Mouse (Mus musculus): ENCODE data around the gene Speer4a.
"Not testable (repeated sequence)": the region's sequence is repeated elsewhere in the genome, so short reads cannot be mapped to it uniquely, and the experiment has no call there.

The Speer4a gene

GRCm38 (mm10) chr5:26039458-26039857 lies at the start of gene Speer4a:
TSS of gene Speer4a (minus strand) at chr5:26039558.
- in situ Hi-C loops (cut with MboI; ENCODE audit: low pct_unique_long_range_greater_than_20kb in 1 of 2, low sequenced_read_pairs in 2 of 2, unreplicated experiment in 1 of 2) = not testable (repeated sequence)

- in situ Hi-C loops (cut with MboI; ENCODE audit: low pct_unique_long_range_greater_than_20kb in 1 of 2, low sequenced_read_pairs in 2 of 2, unreplicated experiment in 1 of 2) = not testable (repeated sequence)
These were observed 39.7 kb upstream of the Speer4a start for GRCm38 (mm10) chr5:26079023-26079422.

- in situ Hi-C loops (cut with MboI; ENCODE audit: low pct_unique_long_range_greater_than_20kb in 1 of 2, low sequenced_read_pairs in 2 of 2, unreplicated experiment in 1 of 2) = no loop called here
These were observed 31.4 kb upstream of the Speer4a start for GRCm38 (mm10) chr5:26070716-26071115.

DNA sequence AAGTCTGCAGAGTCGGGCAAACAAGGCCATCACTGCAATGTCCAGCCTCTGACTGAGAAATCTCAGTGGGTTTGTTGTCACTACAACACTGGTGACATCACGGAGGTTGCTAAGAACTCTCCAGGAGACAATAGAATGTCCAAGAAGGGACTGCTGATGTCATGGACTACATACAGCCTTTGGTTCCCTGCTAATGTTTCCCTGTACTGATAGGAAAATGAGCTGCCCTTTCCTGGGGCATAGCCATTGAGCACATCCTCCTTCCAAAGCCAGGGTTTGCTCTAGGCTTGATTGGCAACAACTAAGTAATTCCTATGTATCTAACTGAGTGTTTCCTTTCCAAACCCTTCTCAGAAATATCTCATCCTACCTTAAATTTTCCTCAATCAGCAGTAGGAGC lies 19.1 kb upstream of the Speer4a start, which contains the start of gene Gm7347:
TSS of gene Gm7347 (minus strand) at position 101 of the 400 bp plus-strand sequence.
- in situ Hi-C loops (cut with MboI; ENCODE audit: low pct_unique_long_range_greater_than_20kb in 1 of 2, low sequenced_read_pairs in 2 of 2, unreplicated experiment in 1 of 2) = not testable (repeated sequence)

DNA sequence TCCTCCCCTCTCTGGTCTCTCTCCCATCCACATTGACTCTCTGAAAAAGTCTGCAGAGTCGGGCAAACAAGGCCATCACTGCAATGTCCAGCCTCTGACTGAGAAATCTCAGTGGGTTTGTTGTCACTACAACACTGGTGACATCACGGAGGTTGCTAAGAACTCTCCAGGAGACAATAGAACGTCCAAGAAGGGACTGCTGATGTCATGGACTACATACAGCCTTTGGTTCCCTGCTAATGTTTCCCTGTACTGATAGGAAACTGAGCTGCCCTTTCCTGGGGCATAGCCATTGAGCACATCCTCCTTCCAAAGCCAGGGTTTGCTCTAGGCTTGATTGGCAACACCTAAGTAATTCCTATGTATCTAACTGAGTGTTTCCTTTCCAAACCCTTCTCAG lies 16.5 kb downstream of the Speer4a start, which contains the start of gene Gm5862:
TSS of gene Gm5862 (minus strand) at position 101 of the 400 bp plus-strand sequence.
- in situ Hi-C loops (cut with MboI; ENCODE audit: low pct_unique_long_range_greater_than_20kb in 1 of 2, low sequenced_read_pairs in 2 of 2, unreplicated experiment in 1 of 2) = not testable (repeated sequence)

GRCm38 (mm10) chr5:26007697-26008096 lies 31.7 kb downstream of the Speer4a start:
- in situ Hi-C loops (cut with MboI; ENCODE audit: low pct_unique_long_range_greater_than_20kb in 1 of 2, low sequenced_read_pairs in 2 of 2, unreplicated experiment in 1 of 2) = not testable (repeated sequence)

- in situ Hi-C loops (cut with MboI; ENCODE audit: low pct_unique_long_range_greater_than_20kb in 1 of 2, low sequenced_read_pairs in 2 of 2, unreplicated experiment in 1 of 2) = not testable (repeated sequence)
These were observed 32.2 kb downstream of the Speer4a start for GRCm38 (mm10) chr5:26006937-26007695.

DNA sequence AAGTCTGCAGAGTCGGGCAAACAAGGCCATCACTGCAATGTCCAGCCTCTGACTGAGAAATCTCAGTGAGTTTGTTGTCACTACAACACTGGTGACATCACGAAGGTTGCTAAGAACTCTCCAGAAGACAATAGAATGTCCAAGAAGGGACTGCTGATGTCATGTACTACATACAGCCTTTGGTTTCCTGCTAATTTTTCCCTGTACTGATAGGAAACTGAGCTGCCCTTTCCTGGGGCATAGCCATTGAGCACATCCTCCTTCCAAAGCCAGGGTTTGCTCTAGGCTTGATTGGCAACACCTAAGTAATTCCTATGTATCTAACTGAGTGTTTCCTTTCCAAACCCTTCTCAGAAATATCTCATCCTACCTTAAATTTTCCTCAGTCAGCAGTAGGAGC lies 34.7 kb downstream of the Speer4a start, which contains the start of gene Gm1979:
TSS of gene Gm1979 (minus strand) at position 101 of the 400 bp plus-strand sequence.
- in situ Hi-C loops (cut with MboI; ENCODE audit: low pct_unique_long_range_greater_than_20kb in 1 of 2, low sequenced_read_pairs in 2 of 2, unreplicated experiment in 1 of 2) = not testable (repeated sequence)

DNA sequence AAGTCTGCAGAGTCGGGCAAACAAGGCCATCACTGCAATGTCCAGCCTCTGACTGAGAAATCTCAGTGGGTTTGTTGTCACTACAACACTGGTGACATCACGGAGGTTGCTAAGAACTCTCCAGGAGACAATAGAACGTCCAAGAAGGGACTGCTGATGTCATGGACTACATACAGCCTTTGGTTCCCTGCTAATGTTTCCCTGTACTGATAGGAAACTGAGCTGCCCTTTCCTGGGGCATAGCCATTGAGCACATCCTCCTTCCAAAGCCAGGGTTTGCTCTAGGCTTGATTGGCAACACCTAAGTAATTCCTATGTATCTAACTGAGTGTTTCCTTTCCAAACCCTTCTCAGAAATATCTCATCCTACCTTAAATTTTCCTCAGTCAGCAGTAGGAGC lies 50.8 kb downstream of the Speer4a start, which contains the start of gene Gm21698:
TSS of gene Gm21698 (minus strand) at position 101 of the 400 bp plus-strand sequence.
- in situ Hi-C loops (cut with MboI; ENCODE audit: low pct_unique_long_range_greater_than_20kb in 1 of 2, low sequenced_read_pairs in 2 of 2, unreplicated experiment in 1 of 2) = not testable (repeated sequence)

Measured in mouse embryonic stem cell (cell line).